Mouse (Mus musculus) telencephalon, adult 2 months (tissue): ENCODE data around the gene Magi2.

Experiments used
- DNase-seq: peaks from one replicate; pipeline ENCODE4 v3.0.0-alpha.2; 2011; ENCODE audit warnings: low read depth, low spot score

Magi2 gene

GRCm38 (mm10) chr5:20653425-20654185 lies 1426.8 kb downstream of the Magi2 start:
- DNase-seq: no peak

DNA sequence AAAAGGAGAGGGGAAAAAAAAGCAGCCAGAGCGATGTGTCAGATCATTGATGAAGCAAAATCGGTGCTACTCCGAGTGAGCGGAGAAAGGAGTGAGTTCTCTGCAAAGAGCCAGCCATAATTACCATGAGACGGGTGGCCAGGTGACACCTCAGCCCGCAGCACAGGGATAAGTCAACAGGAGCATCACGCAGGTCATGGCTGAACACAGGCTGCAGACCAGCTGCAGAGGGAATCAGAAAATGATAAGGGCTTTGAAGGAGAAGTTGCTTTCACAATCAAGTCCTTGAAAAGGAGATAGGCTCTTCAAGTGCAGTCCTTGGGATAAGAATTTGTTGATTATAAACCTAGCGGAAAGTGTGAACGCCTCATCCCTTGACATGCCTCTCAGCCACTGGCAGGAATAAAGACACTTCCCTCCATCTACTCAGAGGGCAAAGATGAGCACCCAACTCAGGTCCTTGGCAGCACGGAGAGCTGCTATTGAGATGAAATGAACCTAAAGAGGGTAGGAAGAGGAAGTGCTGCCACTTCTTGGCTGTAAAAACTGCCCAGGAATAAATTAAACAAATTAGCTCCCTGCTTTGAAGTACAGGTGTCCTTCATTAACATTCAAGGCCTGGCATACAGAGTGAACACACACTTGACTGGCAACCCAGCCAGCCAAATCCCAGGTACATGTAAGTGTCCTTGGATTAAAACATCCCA lies 1428.1 kb downstream of the Magi2 start:
- DNase-seq: no peak

DNA sequence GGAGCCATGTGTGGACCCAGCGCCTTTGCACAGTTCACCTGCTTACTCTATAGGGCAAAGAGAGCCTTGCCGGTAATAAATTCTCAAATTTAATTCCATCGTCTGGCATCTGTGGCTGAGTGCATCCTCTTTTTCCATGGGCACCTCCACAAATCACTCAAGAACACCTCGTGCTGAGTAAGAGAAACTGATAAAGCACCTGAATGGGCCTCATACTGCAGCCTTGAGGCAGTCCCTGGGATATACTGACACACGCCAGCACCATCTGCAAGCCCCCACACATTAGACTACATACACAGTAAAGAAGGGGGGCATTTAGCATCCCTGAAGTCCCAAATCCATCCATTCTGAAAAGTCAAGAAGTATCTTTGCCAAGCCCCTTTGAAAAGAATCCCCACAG lies 1430.2 kb downstream of the Magi2 start:
- no peak for DNase-seq

DNA sequence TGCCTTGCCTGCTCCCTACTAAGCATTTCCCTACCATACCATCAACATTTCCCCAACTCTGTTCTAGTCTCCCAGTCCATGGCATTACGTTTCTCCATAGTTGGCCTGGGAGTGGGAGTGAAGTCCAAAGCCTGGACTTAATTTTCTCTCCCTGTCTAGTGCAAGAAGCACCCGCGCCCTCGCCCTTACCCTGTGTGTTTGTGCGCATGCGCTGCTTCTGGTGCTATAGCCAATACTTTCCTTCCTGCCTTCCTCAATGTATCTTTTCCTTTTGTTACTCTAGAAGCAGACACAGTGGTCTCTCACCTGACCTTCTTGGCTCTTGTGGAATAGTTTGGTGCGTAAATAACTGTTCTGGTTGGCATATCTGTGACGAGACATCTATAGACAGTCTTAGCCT lies 1440.8 kb downstream of the Magi2 start:
- no peak for DNase-seq

GRCm38 (mm10) chr5:20668736-20669355 lies 1442.0 kb downstream of the Magi2 start:
- no peak for DNase-seq

DNA sequence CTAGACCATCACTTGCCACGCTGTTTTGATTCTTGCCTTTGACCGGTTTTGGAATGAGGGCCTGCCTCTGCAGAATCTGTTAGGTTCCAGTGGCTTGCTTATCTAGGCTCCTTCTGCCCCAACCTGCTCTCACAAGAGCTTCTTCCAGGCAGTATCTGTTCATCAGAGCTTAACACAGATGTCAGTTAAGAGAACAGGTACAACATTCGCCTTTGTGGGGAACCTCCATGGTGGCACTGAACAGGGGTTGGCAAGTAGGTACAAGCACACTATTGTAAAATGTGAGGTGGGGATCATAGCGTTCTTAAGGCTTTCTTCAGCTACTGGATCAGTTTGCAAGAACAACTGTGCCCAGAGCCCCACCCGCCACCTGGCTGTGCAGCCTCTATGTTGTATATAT lies 1442.6 kb downstream of the Magi2 start:
- no peak for DNase-seq

GRCm38 (mm10) chr5:20671826-20672225 lies 1445.0 kb downstream of the Magi2 start:
- DNase-seq: peak; percentile 79

DNA sequence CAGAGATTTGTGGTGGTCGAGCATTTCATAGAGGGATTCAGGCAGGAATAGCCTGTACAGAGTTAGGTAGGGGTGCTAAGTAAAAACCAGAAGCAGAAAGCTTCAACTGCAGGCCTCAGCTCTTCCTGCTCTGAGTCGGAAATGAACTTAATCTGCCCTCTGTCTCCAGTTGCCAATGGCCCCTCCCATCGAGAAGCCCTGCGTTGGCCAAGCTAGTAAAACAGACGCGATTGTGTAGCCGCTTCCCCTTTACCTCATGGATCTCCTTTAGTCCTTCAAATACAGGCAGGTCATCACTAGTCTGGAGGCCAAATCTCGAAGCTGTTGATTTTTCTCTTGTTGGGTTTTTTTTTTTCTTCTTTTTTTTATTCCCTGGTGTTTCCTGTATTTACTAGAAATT lies 1447.7 kb downstream of the Magi2 start:
- DNase-seq: no peak

- no peak for DNase-seq
These were observed 1448.4 kb downstream of the Magi2 start for GRCm38 (mm10) chr5:20675163-20675665.

DNA sequence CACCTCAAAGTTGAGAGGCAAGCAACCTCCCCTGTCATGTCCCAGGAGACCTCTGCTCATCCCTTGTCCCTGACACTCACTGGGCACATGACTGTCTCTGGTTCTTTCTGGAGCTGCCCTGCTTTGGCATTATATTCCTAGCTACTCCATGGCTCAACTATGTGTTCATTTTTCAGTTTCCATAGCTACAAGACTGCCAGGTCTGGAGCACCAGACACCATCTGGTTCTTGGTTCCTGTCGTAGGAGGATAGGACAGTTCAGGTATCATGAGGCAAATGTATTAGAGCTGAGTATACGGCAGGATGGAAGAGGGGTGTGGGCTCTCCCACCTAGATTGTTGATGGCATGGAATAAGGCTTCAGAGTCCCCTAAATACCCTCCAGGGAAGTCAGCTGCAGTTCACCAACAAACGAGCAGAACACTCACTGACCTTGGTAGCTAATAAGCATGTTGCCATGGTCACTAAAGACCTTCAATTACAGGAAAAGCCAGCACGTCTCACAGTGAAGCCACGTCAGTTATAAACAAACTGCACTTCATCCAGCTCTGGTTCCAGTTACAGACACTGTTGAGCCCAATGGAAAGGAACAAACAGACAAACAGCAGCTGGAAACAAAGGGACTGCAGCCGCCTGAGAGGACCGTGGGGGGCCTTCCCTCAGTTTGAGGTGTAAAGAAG lies 1449.5 kb downstream of the Magi2 start:
- peak; percentile 54 for DNase-seq

GRCm38 (mm10) chr5:20677246-20677645 lies 1450.4 kb downstream of the Magi2 start:
- DNase-seq: no peak

DNA sequence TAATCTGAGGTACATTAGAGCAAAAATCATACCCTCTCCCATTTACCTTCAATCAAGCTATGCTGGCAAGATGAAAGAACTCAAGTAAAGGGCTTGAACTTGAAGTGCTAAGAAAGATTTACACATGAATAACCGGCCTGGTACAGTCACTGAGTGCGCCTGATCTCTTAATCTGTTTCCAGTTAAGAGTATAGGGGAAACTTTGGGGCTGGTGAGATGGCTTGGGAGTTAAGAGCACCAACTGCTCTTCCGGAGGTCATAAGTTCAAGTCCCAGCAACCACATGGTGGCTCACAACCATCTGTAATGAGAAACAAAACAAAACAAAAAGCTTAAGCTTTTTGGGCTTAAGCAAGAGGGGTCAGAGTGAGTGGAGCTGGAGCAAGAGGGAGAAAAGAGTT lies 1451.7 kb downstream of the Magi2 start:
- DNase-seq: no peak

DNA sequence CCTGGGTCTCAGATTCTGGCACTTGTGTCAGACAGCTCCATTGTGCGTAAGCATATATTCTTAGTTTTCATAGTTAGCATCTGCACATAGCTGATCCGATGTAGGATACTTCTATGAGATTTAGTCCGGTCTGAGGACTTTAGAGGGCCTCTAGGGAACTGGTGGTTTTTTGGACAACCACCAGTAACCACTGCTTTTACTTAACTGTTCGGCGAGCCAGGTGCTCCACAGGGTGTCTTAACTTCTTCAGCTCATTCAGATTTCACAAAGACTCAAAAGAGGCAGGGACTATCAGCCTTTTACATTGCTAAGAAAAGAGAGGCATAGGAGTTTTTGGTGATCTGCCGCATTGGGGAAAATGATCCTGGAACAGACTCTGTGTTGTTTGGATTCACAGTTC lies 1453.1 kb downstream of the Magi2 start:
- no peak for DNase-seq

DNA sequence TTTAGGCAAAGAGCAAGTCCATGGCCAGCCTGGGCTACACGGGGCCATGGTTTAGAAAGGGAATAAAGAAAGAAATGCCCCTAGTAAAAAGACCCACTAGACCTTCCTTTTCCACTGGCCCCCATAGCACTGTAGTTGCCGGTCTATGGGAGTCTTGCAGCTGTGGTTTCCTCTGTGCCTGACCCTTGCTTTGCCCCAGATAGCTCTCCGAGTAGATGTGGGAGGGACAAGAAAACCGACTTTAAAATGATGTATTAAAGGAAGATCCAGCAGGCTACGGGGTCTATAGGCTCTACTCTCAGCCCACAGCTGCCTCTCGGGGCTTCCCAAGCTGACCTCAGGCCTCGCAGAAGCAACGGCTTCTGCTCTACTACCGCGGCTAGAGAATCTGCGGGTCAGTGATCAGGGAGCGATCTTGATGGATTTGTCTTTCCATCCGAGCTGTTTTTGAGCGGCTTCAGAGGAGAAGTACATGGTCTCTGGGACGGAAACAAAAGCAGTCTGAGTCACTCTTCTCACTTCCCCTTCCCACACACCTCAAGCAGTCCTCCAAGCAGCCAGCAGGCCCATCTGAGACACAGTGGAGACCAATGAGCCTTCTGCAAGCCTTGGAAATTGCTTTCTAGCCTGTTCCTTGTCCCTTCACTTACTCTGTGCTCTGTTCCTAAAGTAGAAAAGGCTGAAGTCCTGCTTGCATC lies 1454.1 kb downstream of the Magi2 start:
- peak; percentile 80 for DNase-seq

GRCm38 (mm10) chr5:20681660-20682059 lies 1454.8 kb downstream of the Magi2 start:
- no peak for DNase-seq

GRCm38 (mm10) chr5:20682208-20682607 lies 1455.4 kb downstream of the Magi2 start:
- DNase-seq: no peak

DNA sequence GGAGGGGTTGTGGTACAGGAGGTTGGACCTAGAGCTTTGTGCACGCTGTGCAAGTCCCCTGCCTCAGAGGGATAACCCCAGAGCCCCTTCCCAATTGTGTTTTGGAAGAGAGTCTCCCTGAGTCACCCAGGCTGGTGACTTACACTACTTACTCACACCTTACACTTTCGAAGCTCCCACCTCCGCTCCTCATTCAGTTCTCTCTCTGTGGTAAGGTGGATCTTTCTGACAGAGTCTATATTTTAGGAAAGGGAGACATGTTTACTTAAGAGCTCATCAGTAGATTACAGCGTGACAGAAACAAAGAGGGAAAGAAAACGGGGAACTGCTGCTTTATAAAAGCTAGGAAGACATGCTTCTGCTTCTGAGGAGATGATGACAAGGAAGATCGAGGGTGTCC lies 1457.3 kb downstream of the Magi2 start:
- DNase-seq: peak; percentile 45

GRCm38 (mm10) chr5:20692230-20692629 lies 1465.4 kb downstream of the Magi2 start:
- DNase-seq: no peak

- DNase-seq: no peak
These were observed 1472.3 kb downstream of the Magi2 start for GRCm38 (mm10) chr5:20699116-20699515.

DNA sequence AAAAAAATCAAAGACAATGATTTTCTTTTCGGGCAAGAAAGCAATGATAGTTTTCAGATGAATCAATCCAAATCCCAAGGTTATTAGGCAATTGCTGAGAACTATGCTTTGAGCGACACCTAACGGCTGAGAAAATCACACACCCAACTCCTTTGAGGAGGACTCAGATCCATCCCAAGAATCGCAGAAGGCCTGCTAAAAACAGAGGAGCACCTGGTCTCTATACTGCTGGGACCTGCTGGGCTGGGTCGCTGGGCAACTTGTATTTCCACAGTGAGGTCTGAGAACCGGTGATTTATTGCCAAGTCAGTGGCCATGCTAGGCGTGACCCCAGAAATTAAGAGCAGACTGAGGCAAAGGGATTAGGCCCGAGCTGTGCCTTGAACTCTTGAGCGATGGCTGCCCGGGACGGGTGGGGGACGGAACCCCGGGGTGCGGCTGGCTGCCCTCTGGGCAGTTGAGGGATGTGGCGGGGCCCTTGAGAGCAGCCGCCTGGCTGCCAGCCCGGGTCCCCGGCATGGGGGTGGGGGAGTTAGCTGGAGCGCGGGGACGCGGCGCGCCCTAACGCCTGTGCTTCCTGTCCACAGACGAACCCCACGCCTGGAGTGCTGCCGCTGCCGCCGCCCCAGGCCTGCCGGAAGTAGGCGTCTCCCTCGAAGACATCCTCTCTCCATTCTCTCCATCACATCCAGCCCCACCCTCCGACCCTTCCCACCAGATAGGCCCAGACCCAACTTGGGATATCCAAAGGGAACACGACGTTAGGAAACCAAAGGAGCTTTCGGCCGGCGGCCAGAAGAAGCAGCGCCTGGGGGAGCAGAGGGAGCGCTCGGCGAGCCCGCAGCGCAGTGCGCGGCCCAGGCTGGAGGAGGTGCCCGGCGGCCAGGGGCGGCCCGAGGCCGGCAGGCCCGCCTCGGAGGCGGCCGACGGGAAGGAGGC lies 1474.9 kb downstream of the Magi2 start:
- peak; percentile 88 for DNase-seq
